Mouse (Mus musculus) limb, embryonic 14.5 days (tissue): Measurements from ENCODE around the gene Popdc2. TPM values are rescaled to one million over a fixed set of nuclear protein-coding genes. Genes with fewer than 3 reads are reported as not detected.

Experiments
- ATAC-seq: fragments of 200-750 bp; cut with Nextera tagmentation; 2 replicates; pipeline ENCODE4 v1.8.0; 2017; ENCODE audit warnings: low read depth, moderate number of reproducible peaks, moderate TSS enrichment; ENCODE audit not compliant: low FRiP score
- DNase-seq: peaks from one replicate; pipeline ENCODE4 v3.0.0-alpha.2; 2015; ENCODE audit warnings: low spot score
- H3K27ac ChIP-seq: fragments of 300-500 bp; sonication (generic); replicated peaks from 2 replicates; pipeline ENCODE4 v1.5.1; 2014; ENCODE audit warnings: low read depth, mild to moderate bottlenecking, low read length, moderate library complexity, mixed read lengths
- H3K27me3 ChIP-seq: fragments of 300-500 bp; sonication (generic); 2 replicates; pipeline ENCODE4 v1.6.1; 2014; ENCODE audit warnings: low read length, mixed read lengths; ENCODE audit not compliant: control insufficient read depth, insufficient read depth
- H3K36me3 ChIP-seq: fragments of 300-500 bp; sonication (generic); 2 replicates; pipeline ENCODE4 v1.6.1; 2014; ENCODE audit warnings: mild to moderate bottlenecking, low read length, moderate library complexity, mixed read lengths; ENCODE audit not compliant: control insufficient read depth, insufficient read depth
- H3K4me1 ChIP-seq: fragments of 300-500 bp; sonication (generic); 2 replicates; pipeline ENCODE4 v1.6.1; 2014; ENCODE audit warnings: antibody characterized with exemption, low read length, mixed read lengths; ENCODE audit not compliant: control insufficient read depth, insufficient read depth
- H3K4me2 ChIP-seq: fragments of 300-500 bp; sonication (generic); replicated peaks from 2 replicates; pipeline ENCODE4 v1.6.1; 2014; ENCODE audit warnings: low read depth, mild to moderate bottlenecking, low read length, moderate library complexity; ENCODE audit not compliant: severe bottlenecking
- H3K4me3 ChIP-seq: fragments of 300-500 bp; sonication (generic); replicated peaks from 2 replicates; pipeline ENCODE4 v1.5.1; 2014; ENCODE audit warnings: low read length
- H3K9ac ChIP-seq: fragments of 300-500 bp; sonication (generic); 2 replicates; pipeline ENCODE4 v1.6.1; 2014; ENCODE audit warnings: mild to moderate bottlenecking, low read depth, low read length, moderate library complexity; ENCODE audit not compliant: severe bottlenecking
- H3K9me3 ChIP-seq: fragments of 300-500 bp; sonication (generic); 2 replicates; pipeline ENCODE4 v1.6.1; 2016; ENCODE audit warnings: low read length; ENCODE audit not compliant: control insufficient read depth
- POLR2A ChIP-seq: fragments of 200-500 bp; IDR thresholded peaks from 2 replicates; pipeline ENCODE4 v1.8.0; 2012; ENCODE audit warnings: inconsistent platforms, mild to moderate bottlenecking, moderate library complexity, borderline replicate concordance; ENCODE audit not compliant: insufficient read depth, insufficient read length; ENCODE audit errors: extremely low read depth
- WGBS: fragments of 180-500 bp; shearing (Covaris S2); extraction: QIAGEN DNeasy Blood & Tissue Kit; methylation state at CpG from one replicate; pipeline ENCODE4 v1.1.7; 2014; 5-methylcytosine and 5-hydroxymethylcytosine counted together
- polyA plus RNA-seq, 2 experiments: library from polyadenylated mRNA; depleted of rRNA in 1 of 2; stranded (reverse) in 1 of 2; unstranded in 1 of 2; fragments of >200 nt; fragmentation: Nextera tagmentation in 1 of 2; extraction: Ambion mirVana in 1 of 2; gene quantifications; 2 replicates each; pipeline versions ENCODE4 v1.2.1 to v1.2.3; 2012 to 2014

The Popdc2 gene
- polyA plus RNA-seq, 2 experiments: 4.2 to 4.6 TPM

- DNase-seq (no peak), ATAC-seq (no peak)
- Histone ChIP-seq H3K4me1 (peaks cover 5% of the 10 kb centered on the region; the same call in 1 of the 2 replicates), H3K27ac (no peak overlapping the region), H3K9ac (no peak overlapping the region), H3K4me2 (no peak overlapping the region), H3K27me3 (no peaks in the 10 kb centered on the region), H3K9me3 (no peaks in the 10 kb centered on the region), H3K4me3 (no peak overlapping the region), H3K36me3 (no peaks in the 10 kb centered on the region)
- no peak for TF ChIP-seq POLR2A
- 82% methylated on average over 15 of the region's 15 CpGs for WGBS
These were observed 9.8 kb downstream of the Popdc2 start for GRCm38 (mm10) chr16:38371705-38372296.

- H3K9ac ChIP-seq: no peak overlapping the region
- 85% methylated on average over 4 of the region's 4 CpGs for WGBS
- TF ChIP-seq POLR2A: no peak
- H3K27me3 ChIP-seq: no peaks in the 10 kb centered on the region
- H3K36me3 ChIP-seq: no peaks in the 10 kb centered on the region
- H3K4me1 ChIP-seq: peaks cover 5% of the 10 kb centered on the region; the same call in 1 of the 2 replicates
- no peaks in the 10 kb centered on the region for H3K9me3 ChIP-seq
- DNase-seq (no peak), ATAC-seq (no peak)
- H3K4me2 ChIP-seq: no peak overlapping the region
- H3K27ac ChIP-seq: no peak overlapping the region
- no peak overlapping the region for H3K4me3 ChIP-seq
These were observed 10.9 kb downstream of the Popdc2 start for GRCm38 (mm10) chr16:38372876-38373275.

- WGBS: 88% methylated on average over 10 of the region's 10 CpGs
- DNase-seq: no peak
- Histone ChIP-seq H3K36me3 (no peaks in the 10 kb centered on the region), H3K4me2 (no peak overlapping the region), H3K27ac (no peak overlapping the region), H3K4me1 (peaks cover 2% of the 10 kb centered on the region; the same call in 1 of the 2 replicates), H3K9ac (no peak overlapping the region), H3K9me3 (no peaks in the 10 kb centered on the region), H3K4me3 (no peak overlapping the region), H3K27me3 (no peaks in the 10 kb centered on the region)
- no peak for ATAC-seq
- TF ChIP-seq POLR2A: no peak
These were observed 11.4 kb downstream of the Popdc2 start for GRCm38 (mm10) chr16:38373439-38373838.

- 85% methylated on average over 16 of the region's 16 CpGs for WGBS
- ATAC-seq: no peak
- no peak overlapping the region for H3K4me2 ChIP-seq
These were observed 11.9 kb downstream of the Popdc2 start for GRCm38 (mm10) chr16:38373941-38374340.

GRCm38 (mm10) chr16:38374379-38375140, 12.6 kb downstream of the Popdc2 start:
- H3K4me3 ChIP-seq: no peak overlapping the region
- no peaks in the 10 kb centered on the region for H3K27me3 ChIP-seq
- no peaks in the 10 kb centered on the region for H3K36me3 ChIP-seq
- no peak overlapping the region for H3K9ac ChIP-seq
- no peak for DNase-seq
- no peaks in the 10 kb centered on the region for H3K4me1 ChIP-seq
- TF ChIP-seq POLR2A: no peak
- ATAC-seq: no peak
- no peak overlapping the region for H3K27ac ChIP-seq
- no peaks in the 10 kb centered on the region for H3K9me3 ChIP-seq
- H3K4me2 ChIP-seq: no peak overlapping the region
- WGBS: 77% methylated on average over 10 of the region's 10 CpGs

More at GRCm38 (mm10) chr16:38373941-38374340, 11.9 kb downstream of the Popdc2 start:
- Histone ChIP-seq H3K27ac (no peak overlapping the region), H3K36me3 (no peaks in the 10 kb centered on the region), H3K9ac (no peak overlapping the region), H3K4me1 (no peaks in the 10 kb centered on the region), H3K9me3 (no peaks in the 10 kb centered on the region), H3K4me3 (no peak overlapping the region), H3K27me3 (no peaks in the 10 kb centered on the region)
- no peak for DNase-seq
- TF ChIP-seq POLR2A: no peak
